Mouse (Mus musculus): ENCODE measurements around the gene Ccdc59. TPM values are rescaled to one million over a fixed set of nuclear protein-coding genes. Genes with fewer than 3 reads are reported as not detected.

The Ccdc59 gene
- polyA plus RNA-seq, 1 experiment from 2014 or later = 70.7 TPM

- no peaks in the 10 kb centered on the region for H3K27me3 ChIP-seq (replicated peaks)
- no peaks in the 10 kb centered on the region for H3K4me1 ChIP-seq (replicated peaks)
- H3K36me3 ChIP-seq = no peaks in the 10 kb centered on the region
- no peak overlapping the region for H3K27ac ChIP-seq
- 49% methylated on average over 4 of the region's 4 CpGs for WGBS
- no peak for ATAC-seq
- H3K9ac ChIP-seq = no peak overlapping the region
- no peak overlapping the region for H3K4me2 ChIP-seq (replicated peaks)
- H3K4me3 ChIP-seq (replicated peaks) = no peak overlapping the region
- H3K9me3 ChIP-seq = no peaks in the 10 kb centered on the region
Measured at GRCm38 (mm10) chr10:105867312-105867711, 26.4 kb downstream of the Ccdc59 start.

Other genes with a start within 250 kb of the Ccdc59 start
- 13.6 and 14.0 TPM in 2 replicates for gene Mettl25, start 313 bp downstream of the Ccdc59 start, polyA plus RNA-seq (2015; fragmentation: Nextera tagmentation; extraction: Ambion mirVana)

Measured in intestine, embryonic 15.5 days (tissue).